Mouse (Mus musculus) gastrocnemius, adult 18-20 months (tissue): Measurements from ENCODE around the gene Atxn2. TPM values are rescaled to one million over a fixed set of nuclear protein-coding genes. Genes with fewer than 3 reads are reported as not detected.

Source experiments
- DNase-seq: peaks from one replicate; pipeline ENCODE4 v3.0.0; 2021; ENCODE audit warnings: low spot score
- total RNA-seq, 2 experiments: library from RNA; stranded (reverse); gene quantifications; 2 replicates each; pipeline ENCODE4 v1.2.3; 2021

Atxn2 gene
- total RNA-seq, 2 experiments from 2014 or later = 80.1 to 109 TPM

GRCm38 (mm10) chr5:121761459-121761858, 50.3 kb downstream of the Atxn2 start:
- no peak for DNase-seq

GRCm38 (mm10) chr5:121762949-121763348, 51.8 kb downstream of the Atxn2 start:
- DNase-seq = no peak

- DNase-seq = no peak
Observed at GRCm38 (mm10) chr5:121765020-121765419, 53.9 kb downstream of the Atxn2 start.

DNA sequence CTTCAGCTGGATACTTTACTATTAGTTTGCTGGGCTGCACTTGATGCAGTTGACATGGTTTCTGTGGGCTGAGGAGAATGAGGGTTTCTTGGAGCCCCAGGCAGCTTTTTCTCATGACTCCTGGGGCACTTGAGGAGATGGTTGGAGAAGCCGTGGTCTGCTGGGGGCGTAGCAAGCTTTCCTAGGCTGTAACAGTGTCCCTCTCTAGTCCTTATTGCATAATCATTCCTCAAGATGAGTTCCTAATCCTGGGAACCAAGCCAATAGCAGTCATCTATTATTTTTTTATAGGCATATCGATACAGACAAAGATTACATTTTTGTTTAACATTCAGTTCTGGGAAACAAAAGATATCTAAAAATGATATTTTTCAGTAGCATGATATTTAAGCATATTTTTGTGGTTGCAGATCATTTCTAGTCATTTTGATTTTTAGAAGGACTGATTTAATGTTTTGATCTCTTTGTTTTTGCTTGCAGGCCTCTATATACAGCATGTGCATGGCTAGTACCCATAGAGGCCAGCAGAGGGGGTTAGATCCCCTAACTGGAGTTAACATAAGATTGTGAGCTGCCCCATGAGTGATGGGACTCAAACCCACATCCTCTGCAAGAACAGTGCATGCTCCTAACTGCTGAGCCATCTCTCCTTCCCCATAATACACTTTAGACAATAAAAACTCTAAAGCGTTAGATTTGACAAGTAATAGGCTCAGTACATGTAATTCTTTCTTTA, 55.1 kb downstream of the Atxn2 start:
- DNase-seq = no peak

DNA sequence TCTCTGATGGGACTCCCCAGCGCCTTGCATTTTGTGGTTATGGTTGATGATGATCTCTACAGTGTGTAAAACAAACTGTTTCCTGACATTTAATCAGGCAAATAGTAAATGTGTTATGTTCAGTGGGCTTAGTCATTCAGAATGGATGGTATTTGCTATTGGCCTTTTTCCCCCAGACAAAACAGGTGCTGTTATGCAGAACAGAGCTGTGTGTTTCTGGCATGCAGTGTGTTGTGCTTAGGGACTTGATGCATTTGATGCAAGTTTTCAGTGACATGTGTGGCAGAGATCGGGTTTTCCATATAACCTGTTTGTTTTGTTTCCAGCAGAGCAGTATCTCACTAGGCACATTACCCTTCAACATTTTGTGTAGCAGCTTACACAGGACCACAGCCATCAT, 56.4 kb downstream of the Atxn2 start:
- no peak for DNase-seq

DNA sequence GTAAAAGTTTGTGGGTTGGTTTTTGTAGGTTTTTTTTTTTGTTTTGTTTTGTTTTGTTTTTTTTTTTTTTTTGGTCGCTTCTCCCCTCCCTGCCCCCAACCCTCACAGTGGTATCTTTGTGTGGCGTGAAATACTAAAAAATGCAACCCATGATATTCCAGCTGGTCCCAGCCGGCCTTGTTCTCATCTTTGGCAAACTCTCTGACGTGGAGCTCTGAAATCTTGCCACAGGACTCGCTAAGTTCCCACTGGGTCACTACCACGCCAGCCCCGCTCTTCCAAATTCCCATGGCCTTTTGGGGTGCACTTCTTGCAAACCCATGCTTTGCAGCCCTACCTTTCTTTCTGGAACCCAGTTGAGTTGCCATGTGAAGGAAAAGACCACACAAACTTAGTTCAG, 58.7 kb downstream of the Atxn2 start:
- no peak for DNase-seq

DNA sequence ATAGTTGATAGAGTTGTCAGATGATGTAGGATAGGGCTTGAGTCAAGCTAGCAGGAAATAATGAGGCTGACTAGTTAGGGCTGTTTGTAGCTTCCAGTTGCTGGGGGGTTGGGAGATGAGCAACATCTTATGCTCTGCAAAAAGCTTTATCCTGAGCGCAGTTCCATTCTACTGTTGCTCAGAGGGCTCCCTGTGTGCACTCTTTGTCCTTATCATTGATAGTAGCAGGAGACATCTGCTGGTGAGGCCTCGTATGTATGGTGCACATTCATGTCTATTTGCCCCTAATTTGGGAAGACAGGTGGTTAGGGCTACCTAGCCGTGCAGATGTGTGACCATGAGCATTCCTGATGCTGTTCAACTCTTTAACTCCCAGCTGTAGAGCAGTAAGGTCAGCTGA, 60.5 kb downstream of the Atxn2 start:
- DNase-seq = no peak

- DNase-seq = no peak
Observed at GRCm38 (mm10) chr5:121778485-121779119, 67.5 kb downstream of the Atxn2 start.

GRCm38 (mm10) chr5:121780180-121780579, 69.0 kb downstream of the Atxn2 start:
- DNase-seq = no peak

DNA sequence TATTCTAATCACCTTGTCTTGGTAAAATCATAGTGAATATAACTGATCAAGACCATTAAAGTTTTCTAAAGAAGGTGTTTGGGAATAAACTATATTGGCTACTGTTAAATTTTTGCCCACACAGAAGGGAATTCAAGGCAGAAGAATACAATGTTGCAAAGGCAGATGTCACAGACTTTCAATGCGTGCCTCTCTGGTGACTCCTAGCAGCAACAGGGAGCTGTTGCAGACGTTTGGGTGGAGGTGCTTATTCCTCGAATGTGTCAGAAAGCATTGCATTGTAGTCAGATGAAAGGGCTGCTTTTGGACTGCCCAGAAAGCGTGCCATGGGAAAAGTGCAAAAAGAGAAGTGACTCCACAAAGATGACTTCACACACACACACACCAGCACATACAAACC, 71.3 kb downstream of the Atxn2 start:
- DNase-seq = no peak

- DNase-seq = peak; percentile 58
Observed at GRCm38 (mm10) chr5:121783862-121784500, 72.8 kb downstream of the Atxn2 start.

DNA sequence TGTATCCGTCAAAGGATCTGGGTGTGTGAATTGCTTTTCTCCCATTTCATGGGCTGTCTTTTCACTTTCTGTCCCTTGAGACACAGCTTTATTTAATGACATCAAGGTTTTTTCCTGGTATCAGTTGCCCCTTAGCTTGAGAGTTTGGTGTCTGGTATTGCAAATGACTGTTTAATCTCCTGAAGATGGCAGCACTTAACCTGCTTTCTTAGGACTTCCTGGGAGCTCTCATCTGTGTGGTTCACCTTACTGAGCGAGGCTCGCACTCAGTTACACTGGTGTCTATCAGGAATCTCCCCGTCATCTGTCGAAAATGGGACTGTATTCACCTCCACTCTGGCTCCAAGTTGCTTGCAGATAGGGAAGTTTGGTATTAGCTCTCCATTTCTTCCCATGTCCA, 79.9 kb downstream of the Atxn2 start:
- DNase-seq = no peak

DNA sequence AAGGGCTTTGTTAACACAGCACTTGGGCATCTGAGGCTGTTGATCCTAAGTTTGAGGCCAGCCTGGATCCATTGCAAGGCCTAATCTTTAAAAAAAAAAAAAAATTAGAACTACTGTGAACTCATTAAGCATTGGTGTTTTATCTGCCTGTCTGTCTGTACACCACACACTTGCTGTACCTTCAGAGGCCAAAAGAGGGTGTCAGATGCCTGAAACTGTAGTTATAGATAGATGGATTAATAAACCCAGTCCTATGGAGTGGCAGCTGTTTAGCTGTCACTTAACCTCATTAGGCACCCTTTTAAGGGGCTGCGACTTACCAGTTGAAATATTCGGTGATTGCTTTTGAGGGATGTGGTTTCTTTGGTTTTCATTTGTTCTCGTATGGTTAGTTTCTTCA, 84.7 kb downstream of the Atxn2 start:
- DNase-seq = no peak

DNA sequence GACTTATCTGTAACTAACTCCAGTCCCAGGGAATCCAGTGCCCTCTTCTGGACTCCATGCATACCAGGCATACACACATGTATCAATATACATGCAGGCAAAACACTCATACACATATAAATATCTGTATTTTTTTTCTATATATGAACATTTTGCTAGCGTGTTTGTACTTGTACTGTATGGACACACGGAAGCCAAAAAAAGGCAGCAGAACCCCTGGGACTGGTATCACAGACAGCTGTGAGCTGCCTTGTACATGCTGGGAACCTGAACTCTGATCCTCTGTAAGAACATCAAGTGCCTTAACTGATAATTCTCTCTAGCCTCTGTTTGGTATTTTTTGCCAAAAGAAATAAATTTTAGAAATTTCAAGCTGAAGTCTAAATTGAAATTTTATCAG, 87.3 kb downstream of the Atxn2 start:
- DNase-seq = no peak

- peak; percentile 42 for DNase-seq
Observed at GRCm38 (mm10) chr5:121807186-121807585, 96.0 kb downstream of the Atxn2 start.

GRCm38 (mm10) chr5:121808202-121808601, 97.1 kb downstream of the Atxn2 start:
- no peak for DNase-seq

GRCm38 (mm10) chr5:121809667-121810224, 98.6 kb downstream of the Atxn2 start:
- no peak for DNase-seq

DNA sequence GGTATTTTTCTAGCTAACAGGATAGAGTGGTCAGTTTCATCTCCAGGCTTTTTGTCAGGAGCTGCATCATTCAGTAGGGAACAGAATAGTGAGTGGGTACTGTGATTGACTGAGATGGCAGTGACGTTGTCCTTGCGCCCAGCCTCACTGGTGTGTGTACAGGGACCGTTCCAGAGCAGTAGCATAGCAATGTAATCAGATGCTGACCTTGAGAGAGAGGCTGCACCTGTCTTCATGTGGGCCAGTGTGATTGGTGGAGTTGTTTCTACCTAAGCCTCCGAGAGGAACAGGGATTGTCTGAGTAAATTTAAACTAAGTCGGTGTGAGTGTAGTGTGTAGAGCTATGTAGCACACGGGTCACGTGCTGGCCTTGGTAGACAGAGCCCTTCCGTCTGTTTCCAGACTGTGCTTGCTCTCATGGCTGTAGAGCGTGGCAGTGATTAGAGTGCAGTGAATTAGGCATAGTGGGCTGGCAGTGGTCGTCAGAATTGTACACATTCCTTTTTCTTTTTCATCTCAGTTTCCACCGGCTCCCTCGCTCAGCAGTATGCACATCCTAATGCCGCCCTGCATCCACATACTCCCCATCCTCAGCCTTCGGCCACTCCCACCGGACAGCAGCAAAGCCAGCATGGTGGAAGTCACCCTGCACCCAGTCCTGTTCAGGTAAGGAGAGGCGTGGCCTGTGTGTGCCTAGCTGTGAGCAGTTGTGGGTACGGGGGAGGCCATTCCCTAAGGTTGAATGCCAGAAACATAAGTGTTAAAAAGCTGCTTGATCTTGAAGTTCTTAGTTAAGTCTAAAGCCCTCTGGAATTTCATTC, 99.4 kb downstream of the Atxn2 start:
- DNase-seq = no peak

DNA sequence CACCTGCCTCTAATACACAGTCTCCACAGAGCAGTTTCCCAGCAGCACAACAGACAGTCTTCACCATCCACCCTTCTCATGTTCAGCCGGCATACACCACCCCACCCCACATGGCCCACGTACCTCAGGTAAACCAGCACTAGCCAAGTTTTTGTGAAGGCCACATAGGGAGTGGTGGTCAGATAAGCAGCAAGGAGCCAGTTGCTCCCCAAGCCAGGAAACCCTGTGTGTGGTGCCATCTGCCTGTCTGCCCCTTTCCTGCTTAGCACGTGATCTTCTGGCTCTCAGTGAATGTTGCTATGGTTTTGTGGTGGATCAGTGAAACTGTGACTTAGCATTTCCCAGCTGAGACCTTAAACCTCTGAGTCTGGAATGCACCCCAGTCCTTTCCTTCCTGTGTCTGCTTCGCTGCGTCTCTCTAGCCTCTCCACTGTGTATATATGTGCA, 100.4 kb downstream of the Atxn2 start:
- no peak for DNase-seq

GRCm38 (mm10) chr5:121812526-121813243, 101.5 kb downstream of the Atxn2 start:
- no peak for DNase-seq

GRCm38 (mm10) chr5:121813744-121814143, 102.6 kb downstream of the Atxn2 start:
- no peak for DNase-seq
